Mouse (Mus musculus) leukemia stem cell, adult 10-12 weeks (primary cell): ENCODE data around the gene Thsd4. TPM values are rescaled to one million over a fixed set of nuclear protein-coding genes. Genes with fewer than 3 reads are reported as not detected.

Source experiments
- polyA plus RNA-seq: library from polyadenylated mRNA; stranded (reverse); fragments of >175 nt; gene quantifications from 2 replicates; pipeline ENCODE4 v1.2.3, GENCODE M21; 2012; ENCODE audit warnings: low replicate concordance

Gene Thsd4
- 0.03 and 0.19 TPM in 2 replicates for polyA plus RNA-seq

DNA sequence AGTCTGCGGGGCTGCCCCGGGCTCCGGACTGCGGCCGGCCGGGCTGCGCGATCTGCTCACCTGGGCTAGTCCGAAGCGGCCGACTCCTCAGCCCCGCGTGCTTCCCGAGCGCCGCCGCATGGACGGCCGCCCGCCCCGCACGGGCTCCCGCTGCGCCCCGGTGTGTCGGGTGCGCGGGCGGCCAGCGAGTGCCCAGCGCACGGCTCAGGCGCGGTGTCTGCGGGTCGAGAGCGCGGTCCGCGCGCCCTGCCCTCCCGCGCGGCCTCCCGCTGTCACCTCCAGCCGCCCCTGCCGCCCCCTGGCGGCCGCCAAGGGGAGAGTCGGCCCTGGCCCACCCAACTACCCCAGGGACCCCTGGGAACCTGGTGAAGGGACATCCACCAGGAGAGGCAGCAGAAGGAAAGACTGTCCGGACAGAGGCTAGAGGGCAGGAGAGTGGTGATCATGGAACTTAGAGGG lies at the start of gene Thsd4:
Gene Thsd4, minus strand, starts transcription at position 241 of the 459 bp plus-strand sequence.

GRCm38 (mm10) chr9:59960559-59960958 lies 561.3 kb downstream of the Thsd4 start, which contains the start of gene Nr2e3:
Nr2e3 (minus strand) TSS chr9:59960659.

Other genes with a start within 250 kb of the Thsd4 start
- 0.11 and 0.39 TPM in 2 replicates for gene Lrrc49, start 166.1 kb upstream of the Thsd4 start, polyA plus RNA-seq
- 0.07 TPM in 1 of 2 replicates, not detected in the other for gene Larp6, start 190.9 kb upstream of the Thsd4 start, polyA plus RNA-seq